Mouse (Mus musculus): ENCODE measurements at regions not wholly inside any gene's neighbourhood (a gene's known extent, or its start where the extent isn't known, plus 50 kb on each side); places are given as distances from the start of the nearest gene placed in this dataset.

- TF ChIP-seq CTCF (IDR thresholded peaks at IDR 0.05; ENCODE audit: extremely low read depth, insufficient read depth, low read length) (no peak), POLR2A (IDR thresholded peaks at IDR 0.05; ENCODE audit: extremely low read depth, insufficient read depth, low read length) (no peak)
- Histone ChIP-seq H3K4me1 (ENCODE audit: control insufficient read depth, insufficient read depth, low read length) (no peaks in the 10 kb centered on the region), H3K27ac (ENCODE audit: insufficient read depth, low read length) (no peak overlapping the region), H3K4me3 (ENCODE audit: insufficient read depth, low read length) (no peak overlapping the region)
These were observed 252.1 kb downstream of the Fgf9 start for GRCm38 (mm10) chr14:58322461-58322860.

- no peak overlapping the region for H3K27ac ChIP-seq (ENCODE audit: insufficient read depth, low read length)
- TF ChIP-seq POLR2A (IDR thresholded peaks at IDR 0.05; ENCODE audit: extremely low read depth, insufficient read depth, low read length), result no peak
- no peak overlapping the region for H3K4me3 ChIP-seq (ENCODE audit: insufficient read depth, low read length)
- H3K4me1 ChIP-seq (ENCODE audit: control insufficient read depth, insufficient read depth, low read length), result no peaks in the 10 kb centered on the region
These were observed 251.5 kb downstream of the Fgf9 start for GRCm38 (mm10) chr14:58321875-58322274.

DNA sequence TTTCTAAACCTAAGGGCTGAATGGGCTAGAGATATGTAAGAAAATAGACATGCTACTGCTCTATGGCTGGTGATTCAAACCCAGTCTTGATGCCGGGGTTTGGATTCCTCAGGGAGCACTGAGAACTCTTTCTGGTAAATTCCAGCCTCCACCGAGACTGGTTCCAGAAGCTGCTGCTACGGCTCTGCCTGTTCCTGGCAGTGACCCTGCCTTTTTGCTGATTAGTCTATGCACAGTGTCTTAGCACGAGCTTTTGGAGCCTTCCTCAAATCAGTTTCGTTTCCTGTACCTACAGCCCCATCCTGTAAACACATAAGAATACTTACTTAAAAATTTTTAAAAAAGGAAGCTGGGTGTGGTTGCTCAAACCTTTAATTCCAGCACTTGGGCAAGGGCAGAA, 250.9 kb downstream of the Fgf9 start:
- Histone ChIP-seq H3K27ac (ENCODE audit: insufficient read depth, low read length) (no peak overlapping the region), H3K4me1 (ENCODE audit: control insufficient read depth, insufficient read depth, low read length) (no peaks in the 10 kb centered on the region), H3K4me3 (ENCODE audit: insufficient read depth, low read length) (no peak overlapping the region)
- no peak for TF ChIP-seq POLR2A (IDR thresholded peaks at IDR 0.05; ENCODE audit: extremely low read depth, insufficient read depth, low read length)
- TF ChIP-seq CTCF (IDR thresholded peaks at IDR 0.05; ENCODE audit: extremely low read depth, insufficient read depth, low read length), result no peak

DNA sequence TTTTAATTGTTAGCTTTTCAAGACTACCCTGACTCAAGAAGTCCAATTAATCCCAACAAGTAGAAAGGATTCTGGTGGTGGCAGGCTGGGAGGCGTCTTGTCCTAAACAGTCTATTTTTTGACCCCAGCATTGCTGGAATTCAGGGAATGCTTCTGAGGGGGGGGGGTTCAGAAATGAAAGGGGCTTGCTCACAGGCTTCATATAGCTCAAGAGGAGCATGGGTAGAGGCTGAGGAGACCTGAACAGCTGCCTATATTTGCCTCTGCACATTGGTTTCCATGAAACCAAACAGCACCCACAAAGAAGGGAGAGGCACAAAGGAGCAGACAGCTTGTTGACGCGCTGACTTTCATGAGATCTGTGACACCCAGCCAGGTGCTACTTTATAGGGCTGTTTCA, 247.3 kb downstream of the Fgf9 start:
- no peaks in the 10 kb centered on the region for H3K4me1 ChIP-seq (ENCODE audit: control insufficient read depth, insufficient read depth, low read length)
- H3K27ac ChIP-seq (ENCODE audit: insufficient read depth, low read length), result no peak overlapping the region
- no peak overlapping the region for H3K4me3 ChIP-seq (ENCODE audit: insufficient read depth, low read length)
- TF ChIP-seq POLR2A (IDR thresholded peaks at IDR 0.05; ENCODE audit: extremely low read depth, insufficient read depth, low read length) (no peak), CTCF (IDR thresholded peaks at IDR 0.05; ENCODE audit: extremely low read depth, insufficient read depth, low read length) (no peak)

DNA sequence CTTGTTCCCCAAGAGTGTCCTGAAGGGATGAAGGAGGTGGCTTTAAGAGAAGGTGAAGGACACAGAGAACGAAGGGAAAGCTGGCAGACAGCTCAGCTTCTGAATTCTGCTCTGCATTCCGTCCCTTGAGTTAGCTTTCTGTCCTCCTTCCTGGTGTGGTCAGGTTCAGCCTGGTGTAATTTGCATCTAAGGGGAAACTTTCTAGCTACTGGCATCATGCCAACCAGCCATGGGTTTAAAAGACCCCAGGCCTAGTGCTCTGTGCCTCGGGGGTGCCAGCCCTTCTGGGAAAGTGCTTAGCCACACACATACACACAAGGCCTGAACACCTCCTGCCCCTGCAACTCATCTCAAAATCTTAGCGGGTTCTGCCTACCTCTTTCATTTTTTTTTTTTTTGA, 246.9 kb downstream of the Fgf9 start:
- no peak overlapping the region for H3K27ac ChIP-seq (ENCODE audit: insufficient read depth, low read length)
- no peak overlapping the region for H3K4me3 ChIP-seq (ENCODE audit: insufficient read depth, low read length)
- no peak for TF ChIP-seq POLR2A (IDR thresholded peaks at IDR 0.05; ENCODE audit: extremely low read depth, insufficient read depth, low read length)
- no peak for TF ChIP-seq CTCF (IDR thresholded peaks at IDR 0.05; ENCODE audit: extremely low read depth, insufficient read depth, low read length)
- no peaks in the 10 kb centered on the region for H3K4me1 ChIP-seq (ENCODE audit: control insufficient read depth, insufficient read depth, low read length)

- TF ChIP-seq POLR2A (IDR thresholded peaks at IDR 0.05; ENCODE audit: extremely low read depth, insufficient read depth, low read length) (no peak), CTCF (IDR thresholded peaks at IDR 0.05; ENCODE audit: extremely low read depth, insufficient read depth, low read length) (no peak)
These were observed 237.3 kb downstream of the Fgf9 start for GRCm38 (mm10) chr14:58307695-58308094.

DNA sequence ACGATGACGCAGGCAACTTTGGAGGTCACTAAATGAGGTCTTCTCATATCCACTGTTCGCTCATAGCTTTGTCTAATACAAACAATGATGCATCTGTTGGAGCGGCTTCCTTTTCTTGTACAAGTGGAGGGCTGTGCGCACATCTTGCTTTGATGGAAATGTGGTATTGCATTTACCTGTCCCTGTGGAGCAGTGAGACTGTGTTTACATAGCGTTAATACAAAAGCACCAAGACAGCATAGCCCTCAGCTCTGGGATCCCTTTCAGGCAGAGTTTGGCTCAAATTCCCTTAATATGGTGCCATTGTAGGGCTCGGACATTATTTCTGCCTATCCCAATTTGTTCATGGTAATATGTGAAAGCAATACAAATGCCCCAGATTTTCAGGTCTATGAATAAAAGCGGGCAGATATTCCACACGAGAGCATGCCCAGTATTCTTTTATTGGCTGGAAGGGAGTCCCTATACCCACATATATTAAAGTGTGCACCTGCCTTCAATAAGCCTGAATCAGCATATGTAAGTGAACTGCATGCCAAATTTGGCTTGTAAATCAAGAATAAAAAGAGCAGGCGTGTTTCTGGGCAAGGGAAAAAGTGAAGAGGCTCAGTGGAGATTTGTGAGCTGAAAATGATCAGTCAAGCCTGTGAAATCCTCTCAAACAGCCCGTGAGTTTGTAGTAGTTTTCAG, 236.6 kb downstream of the Fgf9 start:
- Histone ChIP-seq H3K4me3 (ENCODE audit: insufficient read depth, low read length) (no peak overlapping the region), H3K4me1 (ENCODE audit: control insufficient read depth, insufficient read depth, low read length) (no peaks in the 10 kb centered on the region), H3K27ac (ENCODE audit: insufficient read depth, low read length) (no peak overlapping the region)
- TF ChIP-seq CTCF (IDR thresholded peaks at IDR 0.05; ENCODE audit: extremely low read depth, insufficient read depth, low read length) (no peak), POLR2A (IDR thresholded peaks at IDR 0.05; ENCODE audit: extremely low read depth, insufficient read depth, low read length) (no peak)

More at GRCm38 (mm10) chr14:58307695-58308094, 237.3 kb downstream of the Fgf9 start:
- Histone ChIP-seq H3K4me3 (ENCODE audit: insufficient read depth, low read length) (no peak overlapping the region), H3K4me1 (ENCODE audit: control insufficient read depth, insufficient read depth, low read length) (no peaks in the 10 kb centered on the region), H3K27ac (ENCODE audit: insufficient read depth, low read length) (no peak overlapping the region)

DNA sequence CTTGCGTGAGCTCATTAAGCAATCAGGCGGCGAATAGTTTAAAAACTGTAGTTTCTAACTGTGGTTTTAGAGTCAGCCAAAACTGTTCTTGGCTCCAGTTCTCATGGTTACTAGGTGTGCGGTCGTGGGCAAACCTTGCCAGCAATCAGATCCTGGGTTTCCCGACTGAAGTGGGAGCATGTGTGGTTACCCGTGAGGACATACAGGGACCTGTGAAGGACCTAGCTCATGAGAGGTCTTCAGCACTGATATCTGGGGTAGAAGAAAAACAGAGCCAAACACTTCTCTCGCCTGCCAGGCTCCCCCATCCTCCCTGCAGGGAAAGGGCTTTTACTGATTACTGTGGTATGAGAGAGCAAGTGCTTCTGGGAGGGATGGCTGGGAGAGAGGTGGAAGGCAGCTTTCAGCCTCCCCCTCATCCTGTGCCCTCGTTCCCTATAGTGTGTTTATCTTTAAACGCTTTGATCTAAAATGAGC, 230.1 kb downstream of the Fgf9 start:
- no peak overlapping the region for H3K27ac ChIP-seq (ENCODE audit: insufficient read depth, low read length)
- TF ChIP-seq POLR2A (IDR thresholded peaks at IDR 0.05; ENCODE audit: extremely low read depth, insufficient read depth, low read length) (no peak), CTCF (IDR thresholded peaks at IDR 0.05; ENCODE audit: extremely low read depth, insufficient read depth, low read length) (no peak)
- no peak overlapping the region for H3K4me3 ChIP-seq (ENCODE audit: insufficient read depth, low read length)
- no peaks in the 10 kb centered on the region for H3K4me1 ChIP-seq (ENCODE audit: control insufficient read depth, insufficient read depth, low read length)

GRCm38 (mm10) chr14:58286007-58286525, 215.7 kb downstream of the Fgf9 start:
- TF ChIP-seq POLR2A (IDR thresholded peaks at IDR 0.05; ENCODE audit: extremely low read depth, insufficient read depth, low read length), result no peak
- TF ChIP-seq CTCF (IDR thresholded peaks at IDR 0.05; ENCODE audit: extremely low read depth, insufficient read depth, low read length), result no peak
- Histone ChIP-seq H3K4me1 (ENCODE audit: control insufficient read depth, insufficient read depth, low read length) (no peaks in the 10 kb centered on the region), H3K4me3 (ENCODE audit: insufficient read depth, low read length) (no peak overlapping the region), H3K27ac (ENCODE audit: insufficient read depth, low read length) (no peak overlapping the region)

DNA sequence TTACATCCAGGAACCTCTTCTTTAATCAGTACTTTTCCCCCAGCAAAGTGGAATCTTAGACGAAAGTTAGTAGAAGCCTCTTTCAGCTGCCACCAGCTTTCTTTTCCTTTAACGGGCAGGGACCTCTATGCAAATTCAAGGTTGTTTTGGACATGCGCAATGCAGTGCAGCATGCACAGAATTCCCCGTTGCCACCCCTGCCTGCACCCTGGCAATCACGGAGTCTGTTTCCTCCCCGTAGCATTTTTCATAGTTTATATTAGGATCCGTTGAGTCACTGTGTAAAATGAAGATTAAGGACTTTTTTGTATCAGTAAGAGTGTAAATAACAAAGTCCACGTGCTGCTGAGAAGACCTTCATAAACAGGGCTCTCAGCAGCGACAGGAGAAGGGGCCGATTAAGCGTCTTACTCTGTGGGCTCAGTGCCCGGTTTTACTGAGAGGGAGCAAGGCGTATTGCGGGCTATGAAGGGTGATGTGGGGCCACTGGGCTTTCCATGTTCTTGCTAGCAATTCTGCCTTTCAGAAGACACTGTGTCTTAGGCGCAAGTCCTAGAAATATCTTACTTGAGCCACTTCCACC, 212.5 kb downstream of the Fgf9 start:
- TF ChIP-seq CTCF (IDR thresholded peaks at IDR 0.05; ENCODE audit: extremely low read depth, insufficient read depth, low read length) (no peak), POLR2A (IDR thresholded peaks at IDR 0.05; ENCODE audit: extremely low read depth, insufficient read depth, low read length) (no peak)
- Histone ChIP-seq H3K4me1 (ENCODE audit: control insufficient read depth, insufficient read depth, low read length) (no peaks in the 10 kb centered on the region), H3K27ac (ENCODE audit: insufficient read depth, low read length) (no peak overlapping the region), H3K4me3 (ENCODE audit: insufficient read depth, low read length) (peak overlapping the region; percentile 7; the same call in 1 of the 2 replicates)
